Mouse (Mus musculus): Measurements from ENCODE around the gene Fcho2. TPM values are rescaled to one million over a fixed set of nuclear protein-coding genes. Genes with fewer than 3 reads are reported as not detected.

Gene Fcho2
- polyA plus RNA-seq, 1 experiment from 2014 or later: 37.5 TPM

- Histone ChIP-seq H3K9ac (replicated peaks; ENCODE audit: low read length) (no peak overlapping the region), H3K4me3 (ENCODE audit: low read length) (no peak overlapping the region), H3K4me2 (replicated peaks; ENCODE audit: low read depth, low read length) (no peak overlapping the region), H3K27me3 (ENCODE audit: insufficient read depth, low read length) (no peaks in the 10 kb centered on the region), H3K4me1 (ENCODE audit: insufficient read depth, low read length) (0 out of 2 replicates have a peak, but pooled peaks cover under 1% of the 10 kb centered on the region), H3K27ac (ENCODE audit: low read length) (no peak overlapping the region), H3K36me3 (ENCODE audit: insufficient read depth, low read length) (no peaks in the 10 kb centered on the region), H3K9me3 (ENCODE audit: low read length) (no peaks in the 10 kb centered on the region)
- 71% methylated on average over 4 of the region's 4 CpGs for WGBS
- ATAC-seq (ENCODE audit: low FRiP score, low TSS enrichment): no peak
Observed at GRCm38 (mm10) chr13:98673922-98674321, 141.3 kb downstream of the Fcho2 start.

Other genes with a start within 250 kb of the Fcho2 start
- 41.1 and 44.3 TPM in 2 replicates for gene Tmem174, start 178.0 kb downstream of the Fcho2 start, polyA plus RNA-seq (2015; fragmentation: Nextera tagmentation; extraction: Ambion mirVana)
- 9.0 and 10.5 TPM in 2 replicates for gene Tmem171, start 120.6 kb downstream of the Fcho2 start, polyA plus RNA-seq (2015; fragmentation: Nextera tagmentation; extraction: Ambion mirVana)
- gene Tnpo1, start 110.9 kb upstream of the Fcho2 start, polyA plus RNA-seq (2015; fragmentation: Nextera tagmentation; extraction: Ambion mirVana): 65.4 and 67.7 TPM in 2 replicates
- gene 1700024P04Rik, start 169.1 kb upstream of the Fcho2 start, polyA plus RNA-seq (2015; fragmentation: Nextera tagmentation; extraction: Ambion mirVana): not detected in 2 replicates